ENCODE assay signal across 9 mouse cellular contexts in genomic region chr4:134734038-134734628, GRCm38 (mm10). TPM values are rescaled to one million over a fixed set of nuclear protein-coding genes. Genes with fewer than 3 reads are reported as not detected.
DNase-seq lines count a peak whose midpoint lies in the region; ATAC-seq and TF ChIP-seq lines count a peak whose summit lies in the region.
"Had no signal": no experiment of that assay in that cellular context is flagged by ENCODE, and none has a peak within 500 bp of the region (broad histone marks: within the 10 kb centered on the region; RNA-seq: fewer than 3 reads in every experiment).

No protein-coding gene starts in this region.

- no peaks in the 10 kb centered on the region for H3K9me3 ChIP-seq in forebrain, embryonic 11.5 days (ENCODE audit: control insufficient read depth, low read length)
- H3K9me3 ChIP-seq in forebrain, embryonic 16.5 days (ENCODE audit: control insufficient read depth, low read length), result no peaks in the 10 kb centered on the region
- no peaks in the 10 kb centered on the region for H3K9me3 ChIP-seq in lung, postnatal 0 days (ENCODE audit: low read length)
- H3K9me3 ChIP-seq: G1E had no signal

- no peaks in the 10 kb centered on the region for H3K36me3 ChIP-seq in forebrain, embryonic 11.5 days (ENCODE audit: control insufficient read depth, insufficient read depth, low read length)
- no peaks in the 10 kb centered on the region for H3K36me3 ChIP-seq in forebrain, embryonic 16.5 days (ENCODE audit: control insufficient read depth, insufficient read depth)
- H3K36me3 ChIP-seq in kidney, adult 2 months (ENCODE audit: control insufficient read depth, insufficient read depth, low read length), result no peaks in the 10 kb centered on the region
- no peaks in the 10 kb centered on the region for H3K36me3 ChIP-seq in lung, postnatal 0 days (ENCODE audit: insufficient read depth, low read length)

- H3K4me2 ChIP-seq in forebrain, embryonic 11.5 days (ENCODE audit: low read depth, low read length, severe bottlenecking), result 0 out of 2 replicates have a peak overlapping the region, but pooled peaks have one; percentile 11
- no peak overlapping the region for H3K4me2 ChIP-seq in forebrain, embryonic 16.5 days (ENCODE audit: low read length)
- H3K4me2 ChIP-seq in lung, postnatal 0 days (replicated peaks; ENCODE audit: low read depth, low read length), result peak overlapping the region; percentile 32

- 6% methylated on average over 13 of the region's 13 CpGs for WGBS in forebrain, embryonic 11.5 days
- WGBS in forebrain, embryonic 16.5 days, result 10% methylated on average over 13 of the region's 13 CpGs
- WGBS in kidney, adult 2 months, result 10% methylated on average over 13 of the region's 13 CpGs
- WGBS in lung, postnatal 0 days, result 3% methylated on average over 11 of the region's 13 CpGs

- TF ChIP-seq POLR2A in kidney, adult 2 months (IDR thresholded peaks at IDR 0.05; ENCODE audit: low read depth, low read length), result no peak

- TF ChIP-seq EP300 in lung, postnatal 0 days (IDR thresholded peaks at IDR 0.05), result peak; percentile 68

- DNase-seq in forebrain, embryonic 11.5 days (ENCODE audit: low spot score), result peak; percentile 72
- peak; percentile 46 for DNase-seq in c-Kit-positive CD71-positive TER-119-negative erythroid progenitor cells, embryonic 14.5 days (ENCODE audit: low read depth)
- peak; percentile 76 to 85 for DNase-seq in heart, adult 18-20 months
- peak; percentile 59 for DNase-seq in kidney, adult 2 months
- peak; percentile 95 for DNase-seq in lung, postnatal 0 days (ENCODE audit: low spot score)
- DNase-seq in testis, postnatal 14 days (ENCODE audit: low spot score), result peak; percentile 70
- no peak for DNase-seq in layer of hippocampus, postnatal 25 days (ENCODE audit: extremely low spot score in 1 of 2, low spot score in 1 of 2)

- H3K27ac ChIP-seq in forebrain, embryonic 11.5 days (ENCODE audit: low read depth, low read length), result no peak overlapping the region
- H3K27ac ChIP-seq in forebrain, embryonic 16.5 days (ENCODE audit: low read length), result no peak overlapping the region
- H3K27ac ChIP-seq in kidney, adult 2 months (ENCODE audit: insufficient read depth, low read depth, low read length), result no peak overlapping the region; the same call in 1 of the 2 replicates
- peak overlapping the region; percentile 57 for H3K27ac ChIP-seq in lung, postnatal 0 days (ENCODE audit: low read length)

- no peak for TF ChIP-seq CTCF in kidney, adult 2 months (conservative IDR thresholded peaks at IDR 0.05; ENCODE audit: insufficient read depth, insufficient read length, low read depth, low read length)
- TF ChIP-seq CTCF in lung, postnatal 0 days (IDR thresholded peaks at IDR 0.05), result no peak

- no peak overlapping the region for H3K4me3 ChIP-seq in forebrain, embryonic 11.5 days (ENCODE audit: low read depth, low read length)
- H3K4me3 ChIP-seq in forebrain, embryonic 16.5 days (replicated peaks; ENCODE audit: low read length), result no peak overlapping the region
- H3K4me3 ChIP-seq in kidney, adult 2 months (ENCODE audit: insufficient read depth, low read depth, low read length), result no peak overlapping the region
- no peak overlapping the region for H3K4me3 ChIP-seq in lung, postnatal 0 days (ENCODE audit: low read depth, low read length)

- H3K9ac ChIP-seq in forebrain, embryonic 11.5 days (ENCODE audit: low read length), result no peak overlapping the region
- no peak overlapping the region for H3K9ac ChIP-seq in forebrain, embryonic 16.5 days (replicated peaks; ENCODE audit: low read depth, low read length)
- no peak overlapping the region; the same call in 1 of the 2 replicates for H3K9ac ChIP-seq in lung, postnatal 0 days (replicated peaks; ENCODE audit: low read depth)

- H3K27me3 ChIP-seq in forebrain, embryonic 11.5 days (ENCODE audit: control insufficient read depth, insufficient read depth, low read length), result no peaks in the 10 kb centered on the region
- no peaks in the 10 kb centered on the region for H3K27me3 ChIP-seq in forebrain, embryonic 16.5 days (replicated peaks; ENCODE audit: control insufficient read depth, insufficient read depth, low read length)
- no peaks in the 10 kb centered on the region for H3K27me3 ChIP-seq in kidney, adult 2 months (replicated peaks; ENCODE audit: control insufficient read depth, insufficient read depth, low read length)
- no peaks in the 10 kb centered on the region for H3K27me3 ChIP-seq in lung, postnatal 0 days (replicated peaks; ENCODE audit: insufficient read depth, low read length)

- H3K4me1 ChIP-seq in forebrain, embryonic 11.5 days (replicated peaks; ENCODE audit: control insufficient read depth, insufficient read depth, low read length), result peaks cover 10% of the 10 kb centered on the region
- peaks cover 14% of the 10 kb centered on the region for H3K4me1 ChIP-seq in forebrain, embryonic 16.5 days (replicated peaks; ENCODE audit: control insufficient read depth, insufficient read depth, low read length)
- no peaks in the 10 kb centered on the region for H3K4me1 ChIP-seq in kidney, adult 2 months (ENCODE audit: control insufficient read depth, insufficient read depth, low read length)
- H3K4me1 ChIP-seq in lung, postnatal 0 days (ENCODE audit: insufficient read depth, low read depth, low read length), result peaks cover 27% of the 10 kb centered on the region

- 0 out of 2 replicates have a peak, but pooled peaks have one; percentile 61 for ATAC-seq in forebrain, embryonic 11.5 days (replicated peaks; ENCODE audit: low FRiP score)
- no peak for ATAC-seq in forebrain, embryonic 16.5 days
- peak; percentile 93 for ATAC-seq in lung, postnatal 0 days

RNA-seq across cellular contexts. Expression of gene Man1c1, which starts 30.0 kb away (rescaled TPM):
- polyA plus RNA-seq in forebrain, embryonic 11.5 days (2014; fragmentation: Nextera tagmentation; extraction: Ambion mirVana), result 5.2 and 5.3 TPM in 2 replicates
- polyA plus RNA-seq in forebrain, embryonic 16.5 days (2015; fragmentation: Nextera tagmentation; extraction: Ambion mirVana), result 2.3 and 2.9 TPM in 2 replicates
- 10 to 100 TPM; 26.9 to 28.3 TPM for total RNA-seq in heart, adult 18-20 months (2021)
- 4.6 and 4.7 TPM in 2 replicates for polyA plus RNA-seq in kidney, adult 2 months (2012; rRNA removed)
- 2.9 and 3.0 TPM in 2 replicates for polyA plus RNA-seq in lung, postnatal 0 days (2015; fragmentation: Nextera tagmentation; extraction: Ambion mirVana)
- total RNA-seq in layer of hippocampus, postnatal 25 days (2021), result 10 to 100 TPM; 20.9 to 22.3 TPM
- polyA plus RNA-seq: G1E had no signal

RNA-seq across cellular contexts. Expression of gene Ldlrap1, which starts 33.7 kb away (rescaled TPM):
- 7.4 and 7.9 TPM in 2 replicates for polyA plus RNA-seq in forebrain, embryonic 11.5 days (2014; fragmentation: Nextera tagmentation; extraction: Ambion mirVana)
- polyA plus RNA-seq in forebrain, embryonic 16.5 days (2015; fragmentation: Nextera tagmentation; extraction: Ambion mirVana), result 2.9 and 3.3 TPM in 2 replicates
- total RNA-seq in heart, adult 18-20 months (2021), result 1 to 10 TPM; 7.7 to 9.8 TPM
- polyA plus RNA-seq in kidney, adult 2 months (2012; rRNA removed), result 21.8 and 22.0 TPM in 2 replicates
- 23.5 and 24.4 TPM in 2 replicates for polyA plus RNA-seq in lung, postnatal 0 days (2015; fragmentation: Nextera tagmentation; extraction: Ambion mirVana)
- total RNA-seq in layer of hippocampus, postnatal 25 days (2021), result 1 to 10 TPM; 2.7 to 3.7 TPM

Comparison
In these comparisons a context has a peak if more than half of its experiments do, and no peak if none do; other contexts are left out.
1. DNase-seq: peak in forebrain, embryonic 11.5 days (single experiment), c-Kit-positive CD71-positive TER-119-negative erythroid progenitor cells, embryonic 14.5 days (single experiment), heart, adult 18-20 months (2 of 2), kidney, adult 2 months (single experiment), lung, postnatal 0 days (single experiment) and testis, postnatal 14 days (single experiment); none in layer of hippocampus, postnatal 25 days (0 of 2).